Mouse (Mus musculus) midbrain, embryonic 10.5 days (tissue): ENCODE measurements at regions not wholly inside any gene's neighbourhood (a gene's known extent, or its start where the extent isn't known, plus 50 kb on each side); places are given as distances from the start of the nearest gene placed in this dataset.

ENCODE experiments used
- DNase-seq: peaks from one replicate; pipeline ENCODE4 v3.0.0-alpha.2; 2017; ENCODE audit warnings: low spot score
- H3K27ac ChIP-seq: fragments of 300-500 bp; sonication (generic); replicated peaks from 2 replicates; pipeline ENCODE4 v1.5.1; 2016; ENCODE audit warnings: mild to moderate bottlenecking
- H3K27me3 ChIP-seq: fragments of 300-500 bp; sonication (generic); 2 replicates; pipeline ENCODE4 v1.6.1; 2016; ENCODE audit warnings: low read depth, mild to moderate bottlenecking; ENCODE audit not compliant: poor library complexity, severe bottlenecking
- H3K36me3 ChIP-seq: fragments of 300-500 bp; sonication (generic); 2 replicates; pipeline ENCODE4 v1.6.1; 2016; ENCODE audit warnings: mild to moderate bottlenecking, moderate library complexity
- H3K4me1 ChIP-seq: fragments of 300-500 bp; sonication (generic); 2 replicates; pipeline ENCODE4 v1.6.1; 2016
- H3K4me3 ChIP-seq: fragments of 300-500 bp; sonication (generic); 2 replicates; pipeline ENCODE4 v1.5.1; 2016; ENCODE audit warnings: mild to moderate bottlenecking, moderate library complexity
- H3K9me3 ChIP-seq: fragments of 300-500 bp; sonication (generic); replicated peaks from 2 replicates; pipeline ENCODE4 v1.6.1; 2016; ENCODE audit warnings: mild to moderate bottlenecking
- WGBS: fragments of 180-500 bp; shearing (Covaris S2); methylation state at CpG from one replicate; pipeline ENCODE4 v1.1.7; 2016; 5-methylcytosine and 5-hydroxymethylcytosine counted together

- Histone ChIP-seq H3K27me3 (no peaks in the 10 kb centered on the region), H3K4me1 (peaks cover 3% of the 10 kb centered on the region; the same call in 1 of the 2 replicates), H3K27ac (no peak overlapping the region), H3K36me3 (no peaks in the 10 kb centered on the region), H3K4me3 (no peak overlapping the region), H3K9me3 (no peaks in the 10 kb centered on the region)
- WGBS: 85% methylated on average over 1 of the region's 1 CpGs
- no peak for DNase-seq
Observed at GRCm38 (mm10) chr13:25984535-25984934, 714.2 kb upstream of the Nrsn1 start.

- WGBS: 95% methylated on average over 1 of the region's 1 CpGs
- peaks cover 3% of the 10 kb centered on the region; the same call in 1 of the 2 replicates for H3K4me1 ChIP-seq
- no peaks in the 10 kb centered on the region for H3K9me3 ChIP-seq
- no peak overlapping the region for H3K4me3 ChIP-seq
- H3K36me3 ChIP-seq: no peaks in the 10 kb centered on the region
- no peak overlapping the region for H3K27ac ChIP-seq
- DNase-seq: no peak
- H3K27me3 ChIP-seq: no peaks in the 10 kb centered on the region
Observed at GRCm38 (mm10) chr13:25983659-25984058, 713.4 kb upstream of the Nrsn1 start.

GRCm38 (mm10) chr13:25978648-25979047 lies 708.3 kb upstream of the Nrsn1 start:
- no peak overlapping the region for H3K27ac ChIP-seq
- H3K36me3 ChIP-seq: no peaks in the 10 kb centered on the region
- no peak overlapping the region for H3K4me3 ChIP-seq
- 71% methylated on average over 1 of the region's 1 CpGs for WGBS
- H3K4me1 ChIP-seq: peaks cover 2% of the 10 kb centered on the region; the same call in 1 of the 2 replicates
- no peaks in the 10 kb centered on the region for H3K9me3 ChIP-seq
- DNase-seq: no peak
- no peaks in the 10 kb centered on the region for H3K27me3 ChIP-seq

- no peaks in the 10 kb centered on the region for H3K4me1 ChIP-seq
- no peak overlapping the region for H3K4me3 ChIP-seq
- DNase-seq: no peak
- H3K27me3 ChIP-seq: no peaks in the 10 kb centered on the region
- no peaks in the 10 kb centered on the region for H3K36me3 ChIP-seq
- H3K27ac ChIP-seq: no peak overlapping the region
- H3K9me3 ChIP-seq: no peaks in the 10 kb centered on the region
Observed at GRCm38 (mm10) chr13:25958592-25958991, 688.3 kb upstream of the Nrsn1 start.

GRCm38 (mm10) chr13:25958153-25958466 lies 687.8 kb upstream of the Nrsn1 start:
- Histone ChIP-seq H3K9me3 (no peaks in the 10 kb centered on the region), H3K4me3 (no peak overlapping the region), H3K4me1 (no peaks in the 10 kb centered on the region), H3K27ac (no peak overlapping the region), H3K27me3 (no peaks in the 10 kb centered on the region), H3K36me3 (no peaks in the 10 kb centered on the region)
- 86% methylated on average over 4 of the region's 4 CpGs for WGBS
- DNase-seq: no peak

GRCm38 (mm10) chr13:25957451-25958152 lies 687.3 kb upstream of the Nrsn1 start:
- 75% methylated on average over 4 of the region's 4 CpGs for WGBS
- Histone ChIP-seq H3K9me3 (no peaks in the 10 kb centered on the region), H3K4me3 (no peak overlapping the region), H3K27ac (no peak overlapping the region), H3K36me3 (no peaks in the 10 kb centered on the region), H3K27me3 (no peaks in the 10 kb centered on the region), H3K4me1 (no peaks in the 10 kb centered on the region)
- no peak for DNase-seq

GRCm38 (mm10) chr13:25937631-25938030 lies 667.3 kb upstream of the Nrsn1 start:
- peaks cover 16% of the 10 kb centered on the region for H3K4me1 ChIP-seq
- no peak overlapping the region for H3K4me3 ChIP-seq
- no peaks in the 10 kb centered on the region for H3K36me3 ChIP-seq
- 92% methylated on average over 1 of the region's 1 CpGs for WGBS
- DNase-seq: no peak
- no peak overlapping the region for H3K27ac ChIP-seq
- no peaks in the 10 kb centered on the region for H3K9me3 ChIP-seq
- no peaks in the 10 kb centered on the region for H3K27me3 ChIP-seq

- no peak overlapping the region for H3K4me3 ChIP-seq
- H3K27me3 ChIP-seq: no peaks in the 10 kb centered on the region
- peak overlapping the region; percentile 79 for H3K27ac ChIP-seq
- H3K4me1 ChIP-seq: peaks cover 28% of the 10 kb centered on the region
- DNase-seq: no peak
- H3K36me3 ChIP-seq: no peaks in the 10 kb centered on the region
- 68% methylated on average over 3 of the region's 3 CpGs for WGBS
- H3K9me3 ChIP-seq: no peaks in the 10 kb centered on the region
Observed at GRCm38 (mm10) chr13:25933783-25934182, 663.5 kb upstream of the Nrsn1 start.

GRCm38 (mm10) chr13:25933246-25933645 lies 662.9 kb upstream of the Nrsn1 start:
- Histone ChIP-seq H3K4me3 (no peak overlapping the region), H3K9me3 (no peaks in the 10 kb centered on the region), H3K4me1 (peaks cover 28% of the 10 kb centered on the region), H3K36me3 (no peaks in the 10 kb centered on the region), H3K27ac (peak overlapping the region; percentile 79), H3K27me3 (no peaks in the 10 kb centered on the region)
- no peak for DNase-seq
- WGBS: 38% methylated on average over 3 of the region's 3 CpGs

GRCm38 (mm10) chr13:25932810-25933209 lies 662.5 kb upstream of the Nrsn1 start:
- Histone ChIP-seq H3K36me3 (no peaks in the 10 kb centered on the region), H3K27ac (peak overlapping the region; percentile 79), H3K27me3 (no peaks in the 10 kb centered on the region), H3K9me3 (no peaks in the 10 kb centered on the region), H3K4me3 (no peak overlapping the region), H3K4me1 (peaks cover 28% of the 10 kb centered on the region)
- WGBS: 0% methylated on average over 1 of the region's 1 CpGs
- peak; percentile 68 for DNase-seq

GRCm38 (mm10) chr13:25932365-25932764 lies 662.1 kb upstream of the Nrsn1 start:
- 63% methylated on average over 2 of the region's 2 CpGs for WGBS
- Histone ChIP-seq H3K27me3 (no peaks in the 10 kb centered on the region), H3K9me3 (no peaks in the 10 kb centered on the region), H3K36me3 (no peaks in the 10 kb centered on the region), H3K4me1 (peaks cover 28% of the 10 kb centered on the region), H3K4me3 (no peak overlapping the region), H3K27ac (peak overlapping the region; percentile 79)
- DNase-seq: peak; percentile 15

- H3K36me3 ChIP-seq: no peaks in the 10 kb centered on the region
- WGBS: 77% methylated on average over 5 of the region's 5 CpGs
- H3K27me3 ChIP-seq: no peaks in the 10 kb centered on the region
- H3K4me3 ChIP-seq: no peak overlapping the region
- H3K27ac ChIP-seq: no peak overlapping the region
- no peaks in the 10 kb centered on the region for H3K9me3 ChIP-seq
- peaks cover 11% of the 10 kb centered on the region for H3K4me1 ChIP-seq
- DNase-seq: no peak
Observed at GRCm38 (mm10) chr13:25925685-25926084, 655.4 kb upstream of the Nrsn1 start.

- Histone ChIP-seq H3K4me3 (no peak overlapping the region), H3K27me3 (no peaks in the 10 kb centered on the region), H3K27ac (peak overlapping the region; percentile 46; the same call in 1 of the 2 replicates), H3K36me3 (no peaks in the 10 kb centered on the region), H3K4me1 (peaks cover 7% of the 10 kb centered on the region), H3K9me3 (no peaks in the 10 kb centered on the region)
- WGBS: 81% methylated on average over 5 of the region's 5 CpGs
- DNase-seq: no peak
Observed at GRCm38 (mm10) chr13:25899871-25900270, 629.6 kb upstream of the Nrsn1 start.

- Histone ChIP-seq H3K9me3 (no peaks in the 10 kb centered on the region), H3K36me3 (no peaks in the 10 kb centered on the region), H3K4me3 (no peak overlapping the region), H3K4me1 (no peaks in the 10 kb centered on the region), H3K27me3 (no peaks in the 10 kb centered on the region), H3K27ac (no peak overlapping the region)
- WGBS: 63% methylated on average over 2 of the region's 2 CpGs
- DNase-seq: no peak
Observed at GRCm38 (mm10) chr13:25893150-25893549, 622.8 kb upstream of the Nrsn1 start.
